Mouse (Mus musculus) MN1 (cell line): Measurements from ENCODE around the gene Ryr1.

Experiments used
- DNase-seq: peaks from one replicate; pipeline ENCODE4 v3.0.0-alpha.2; 2016; ENCODE audit warnings: low spot score

Ryr1 gene

DNA sequence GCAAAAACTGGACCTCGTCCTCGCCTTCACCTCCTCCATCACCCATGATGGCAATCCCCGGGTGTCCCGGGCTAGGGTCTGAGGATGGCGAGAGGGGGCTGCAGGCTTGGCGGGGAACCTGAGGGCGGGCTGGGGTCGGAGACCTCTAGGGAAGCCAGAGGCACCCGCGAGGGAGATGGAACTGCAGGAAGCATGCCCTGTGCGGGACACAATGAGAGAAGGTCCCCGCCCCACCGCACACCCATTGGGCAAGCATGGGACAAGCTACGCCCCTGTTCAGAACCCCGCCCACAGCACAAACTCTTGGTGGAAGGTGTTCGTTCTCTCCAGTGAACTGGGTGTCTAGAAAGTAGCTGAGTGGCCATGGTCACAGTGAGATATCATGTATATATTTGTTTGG lies at the start of gene Ryr1:
Ryr1 (minus strand) TSS at position 210 of the 400 bp plus-strand sequence.
- peak; percentile 53 for DNase-seq

GRCm38 (mm10) chr7:29172390-29173016 lies 47.5 kb upstream of the Ryr1 start:
- DNase-seq, result no peak

GRCm38 (mm10) chr7:29171562-29172097 lies 46.7 kb upstream of the Ryr1 start:
- DNase-seq, result no peak

DNA sequence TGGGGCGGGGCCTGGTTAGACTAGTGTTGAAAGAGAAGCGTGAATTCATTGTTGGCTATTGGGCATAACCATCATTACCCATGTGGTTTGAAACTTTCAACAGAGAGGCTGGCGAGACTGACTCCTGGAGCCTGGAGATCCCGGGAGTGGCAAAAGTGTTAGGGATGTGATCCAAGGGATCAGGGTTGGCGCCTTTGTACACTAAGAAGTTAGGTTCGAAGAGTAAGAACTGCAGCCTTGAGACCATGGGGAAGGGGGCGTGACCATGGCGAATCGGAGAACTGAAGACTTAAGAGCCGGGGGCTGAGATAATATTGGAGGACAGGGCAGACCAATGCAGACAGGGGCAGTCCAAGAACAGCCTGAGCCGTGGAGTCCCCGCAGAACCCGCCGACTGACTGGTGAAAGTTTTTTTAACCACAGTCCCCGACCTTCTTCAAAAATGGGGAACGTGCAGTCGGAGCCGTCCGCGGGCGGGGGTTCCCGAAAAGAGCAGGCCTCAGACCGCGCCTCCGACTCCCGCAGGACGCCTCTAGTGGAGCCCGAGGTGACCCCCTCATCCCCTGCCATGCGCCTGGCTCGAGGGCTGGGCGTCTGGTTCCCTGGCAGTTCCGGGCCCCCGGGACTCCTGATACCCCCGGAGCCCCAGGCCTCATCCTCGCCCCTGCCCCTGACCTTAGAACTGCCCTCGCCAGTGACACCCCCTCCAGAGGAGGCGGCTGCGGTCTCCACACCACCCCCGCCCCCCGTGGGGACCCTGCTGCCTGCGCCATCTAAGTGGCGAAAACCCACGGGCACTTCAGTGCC lies 46.0 kb upstream of the Ryr1 start:
- peak; percentile 29 for DNase-seq

GRCm38 (mm10) chr7:29170066-29170754 lies 45.2 kb upstream of the Ryr1 start, which contains the start of the genes Ggn and Spred3:
Ggn (plus strand) TSS chr7:29170210.
Spred3 (minus strand) TSS chr7:29170411.
- peak; percentile 57 for DNase-seq

DNA sequence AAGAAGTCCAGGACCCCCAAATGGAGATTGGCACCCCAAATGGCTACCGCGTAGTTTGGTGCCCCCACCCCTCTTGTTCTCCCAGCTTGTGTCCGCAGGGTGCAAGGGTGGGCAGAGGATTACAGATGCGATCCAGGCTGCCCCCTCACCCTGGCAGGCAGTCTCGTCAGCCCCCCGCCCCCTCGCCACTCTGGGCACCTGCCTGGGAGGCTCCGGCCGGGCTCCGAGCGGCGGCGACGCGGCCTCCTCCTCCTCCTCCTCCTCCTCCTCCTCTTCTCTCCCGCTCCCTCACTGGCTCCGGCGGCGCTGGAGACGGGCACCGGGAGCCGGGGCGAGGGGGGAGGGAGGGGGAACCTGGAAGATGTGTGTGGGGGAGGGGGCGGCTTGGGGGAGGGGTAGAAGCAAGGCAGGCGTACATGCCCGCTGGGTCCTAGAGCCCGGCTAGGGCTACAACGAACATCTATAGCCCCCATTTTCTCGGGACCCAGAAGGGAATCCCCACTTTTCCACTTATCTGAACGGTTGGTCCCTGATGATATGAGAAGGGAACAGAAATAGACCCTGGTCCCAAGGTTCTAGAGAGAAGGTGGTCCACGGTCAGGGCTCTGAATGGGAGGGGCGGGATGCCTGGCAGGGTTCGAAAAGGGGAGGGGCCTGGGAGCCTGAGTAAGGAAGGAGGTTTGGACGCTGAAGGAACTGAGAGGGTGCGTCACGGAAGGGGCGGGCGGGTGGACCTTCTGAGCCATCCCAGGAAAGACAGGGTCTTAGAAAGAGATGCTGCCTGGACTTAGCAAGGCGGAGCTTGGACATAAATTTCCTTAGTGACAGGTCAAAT lies 44.5 kb upstream of the Ryr1 start:
- peak; percentile 92 for DNase-seq

DNA sequence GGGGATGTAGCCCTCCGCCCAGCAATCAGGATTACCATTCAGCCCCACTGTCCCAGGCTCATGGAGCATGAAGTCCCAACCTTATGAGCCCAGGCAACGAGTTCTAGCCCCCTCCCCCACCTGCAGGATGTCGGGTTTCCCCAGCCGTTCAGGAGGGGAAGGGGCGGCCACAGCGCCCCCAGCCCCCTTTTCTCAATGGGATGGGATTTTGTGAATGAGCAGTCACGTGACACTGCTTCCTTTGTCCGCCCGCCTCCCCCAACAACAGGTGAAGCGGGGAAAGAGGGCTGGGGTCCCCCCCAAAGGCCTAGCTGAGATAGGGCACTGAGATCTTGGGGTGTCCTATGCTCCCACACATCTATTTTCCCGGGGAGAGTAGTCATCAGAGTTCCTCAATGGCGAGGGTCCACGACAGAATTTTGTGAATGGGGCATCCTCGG lies 43.8 kb upstream of the Ryr1 start:
- peak; percentile 42 for DNase-seq

DNA sequence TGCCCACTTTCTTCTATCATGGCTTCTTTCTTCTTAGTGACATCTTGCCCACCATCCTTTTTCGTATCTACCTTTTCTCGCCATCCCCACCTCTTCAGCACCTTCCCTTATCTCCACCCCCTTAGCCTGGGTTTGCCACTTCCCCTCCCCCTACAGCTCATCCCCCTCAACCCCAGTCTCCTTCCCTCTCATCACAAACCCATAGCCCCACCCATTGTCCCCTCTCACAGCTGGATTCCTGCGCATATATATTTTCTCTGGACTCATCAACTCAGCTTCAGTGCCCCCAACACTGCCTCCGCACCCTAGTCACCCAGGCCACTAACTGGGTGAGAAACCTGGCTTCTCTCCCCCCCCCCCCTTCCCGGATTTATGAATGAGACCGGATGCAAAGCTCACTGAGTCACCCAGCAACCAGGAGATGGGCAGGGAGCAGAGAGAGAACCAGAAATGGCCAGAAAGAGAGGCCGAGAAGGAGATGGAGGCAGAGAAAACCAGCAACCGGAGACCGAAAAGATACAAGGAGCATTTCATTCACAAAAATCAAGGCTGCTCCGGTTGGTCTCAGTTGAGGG lies 43.2 kb upstream of the Ryr1 start:
- DNase-seq, result peak; percentile 56

GRCm38 (mm10) chr7:29167656-29168055 lies 42.7 kb upstream of the Ryr1 start:
- DNase-seq, result no peak

DNA sequence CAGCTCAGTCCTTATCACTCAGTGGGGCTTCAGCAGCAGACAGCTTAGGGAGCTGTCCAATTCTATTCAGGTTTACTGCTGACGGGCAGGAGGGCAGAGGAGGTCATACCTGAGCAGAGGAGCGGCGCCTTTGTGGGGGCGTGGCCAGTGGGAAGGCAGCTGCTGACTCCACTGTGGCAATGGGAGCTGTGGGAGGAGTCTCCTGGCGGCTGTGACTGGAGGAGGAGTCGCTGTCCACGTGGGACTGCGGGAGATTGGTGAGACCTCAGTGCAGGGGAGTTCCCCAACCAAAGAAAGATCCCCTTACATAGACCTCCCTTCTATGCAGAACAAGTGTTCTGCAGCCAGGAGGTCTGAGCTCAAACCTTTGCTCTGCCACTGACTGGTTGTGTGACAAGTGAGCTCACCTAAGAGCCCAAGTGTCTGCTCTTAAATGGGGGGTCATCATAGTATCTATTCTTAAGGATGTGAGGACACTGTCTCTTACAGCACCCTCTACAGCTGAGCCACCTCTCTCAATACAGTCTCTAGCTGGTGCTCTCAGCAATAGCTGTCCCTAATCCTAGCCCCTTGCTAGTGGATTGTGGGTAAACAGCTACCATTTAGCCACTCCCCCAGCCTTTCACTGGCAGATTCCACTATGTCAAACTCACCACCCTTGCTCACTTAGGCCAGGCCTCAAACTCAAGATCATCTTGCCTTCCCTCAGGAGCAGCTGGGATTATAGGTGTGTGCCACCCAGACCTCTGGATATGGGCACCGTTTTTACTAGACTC lies 38.0 kb upstream of the Ryr1 start:
- no peak for DNase-seq

GRCm38 (mm10) chr7:29162294-29162693 lies 37.3 kb upstream of the Ryr1 start:
- no peak for DNase-seq

- no peak for DNase-seq
Measured at GRCm38 (mm10) chr7:29158264-29158663, 33.3 kb upstream of the Ryr1 start.

- DNase-seq, result peak; percentile 84
Measured at GRCm38 (mm10) chr7:29155838-29156782, 31.1 kb upstream of the Ryr1 start, which contains the start of gene Fam98c. Fam98c (minus strand) TSS chr7:29156234.

DNA sequence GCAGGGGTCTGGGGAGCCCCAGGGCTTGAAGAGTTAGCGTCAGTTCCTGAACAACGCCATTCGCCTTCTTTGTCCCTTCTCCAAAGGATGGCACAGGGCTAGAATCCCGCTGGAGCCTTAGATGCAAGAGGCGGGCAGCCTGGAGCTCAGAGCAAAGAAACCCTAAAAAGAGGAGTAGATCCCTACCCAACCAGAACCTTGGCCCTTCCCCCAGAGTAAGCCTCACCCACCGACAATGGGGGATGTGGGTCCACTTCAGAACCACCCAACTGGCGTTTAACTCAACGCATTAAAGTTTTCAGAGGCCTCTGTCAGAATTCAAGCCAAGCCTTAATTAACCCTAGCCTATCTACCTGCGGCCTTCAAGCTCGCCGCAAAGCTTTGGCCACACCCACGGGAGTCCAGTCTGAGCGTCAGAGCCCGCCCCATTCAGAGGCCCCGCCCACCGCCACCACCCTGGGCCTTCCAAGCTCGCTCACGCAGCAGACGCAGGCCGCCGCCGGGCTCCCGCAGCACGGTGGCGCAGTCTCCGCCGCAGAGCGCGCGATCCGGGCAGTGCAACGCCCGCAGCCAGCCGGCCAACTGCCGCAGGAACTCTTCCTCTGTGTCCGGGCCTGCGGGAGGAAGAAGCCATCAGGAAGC lies 30.3 kb upstream of the Ryr1 start:
- DNase-seq, result peak; percentile 86

DNA sequence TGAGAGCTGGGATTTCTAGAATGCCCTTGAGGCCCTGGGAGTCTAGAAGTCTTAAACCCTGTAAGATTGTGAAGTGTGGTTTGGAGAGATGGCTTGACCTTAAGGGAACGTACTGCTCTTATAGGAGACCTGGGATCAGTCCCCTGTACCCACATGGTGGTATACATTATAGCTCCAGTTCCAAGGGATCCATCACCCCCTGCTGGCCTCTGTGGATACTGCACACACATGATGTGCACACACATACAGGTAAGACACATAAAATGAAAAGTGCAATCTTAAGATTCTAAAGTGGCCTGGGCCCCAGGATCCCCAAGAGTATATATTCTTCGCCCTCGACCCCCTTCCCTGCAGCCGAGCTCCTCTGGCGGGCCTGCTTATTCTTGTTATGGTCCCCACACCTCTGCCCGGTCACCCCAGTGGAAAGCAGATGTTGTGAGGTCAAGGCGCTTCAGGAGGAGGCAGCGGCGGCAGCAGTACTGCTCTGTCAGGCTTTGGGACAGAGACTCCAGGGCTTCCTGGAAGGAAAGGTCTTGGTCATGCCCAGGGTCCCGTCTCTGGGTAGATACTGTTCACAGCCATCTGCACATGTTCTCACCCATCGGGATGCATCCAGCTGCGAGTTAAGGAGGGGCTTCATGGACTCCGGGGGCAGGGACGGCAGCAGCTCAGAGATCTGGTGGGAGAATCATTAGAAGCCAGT lies 29.2 kb upstream of the Ryr1 start:
- DNase-seq, result no peak

- DNase-seq, result no peak
Measured at GRCm38 (mm10) chr7:29151486-29151885, 26.5 kb upstream of the Ryr1 start.

GRCm38 (mm10) chr7:29148771-29149170 lies 23.8 kb upstream of the Ryr1 start:
- DNase-seq, result no peak
